Mouse (Mus musculus): ENCODE measurements around the gene Uchl1.

GRCm38 (mm10) chr5:66699911-66700310 is 24.0 kb downstream of the Uchl1 start:
- TF ChIP-seq POLR2A (IDR thresholded peaks at IDR 0.05; ENCODE audit: low read depth, low read length) (no peak), CTCF (conservative IDR thresholded peaks at IDR 0.05; ENCODE audit: insufficient read depth, insufficient read length, low read depth, low read length) (no peak)
